Mouse (Mus musculus): ENCODE measurements around the gene Smyd3. TPM values are rescaled to one million over a fixed set of nuclear protein-coding genes. Genes with fewer than 3 reads are reported as not detected.

Gene Smyd3
- polyA plus RNA-seq, 1 experiment from 2014 or later = 5.8 TPM

DNA sequence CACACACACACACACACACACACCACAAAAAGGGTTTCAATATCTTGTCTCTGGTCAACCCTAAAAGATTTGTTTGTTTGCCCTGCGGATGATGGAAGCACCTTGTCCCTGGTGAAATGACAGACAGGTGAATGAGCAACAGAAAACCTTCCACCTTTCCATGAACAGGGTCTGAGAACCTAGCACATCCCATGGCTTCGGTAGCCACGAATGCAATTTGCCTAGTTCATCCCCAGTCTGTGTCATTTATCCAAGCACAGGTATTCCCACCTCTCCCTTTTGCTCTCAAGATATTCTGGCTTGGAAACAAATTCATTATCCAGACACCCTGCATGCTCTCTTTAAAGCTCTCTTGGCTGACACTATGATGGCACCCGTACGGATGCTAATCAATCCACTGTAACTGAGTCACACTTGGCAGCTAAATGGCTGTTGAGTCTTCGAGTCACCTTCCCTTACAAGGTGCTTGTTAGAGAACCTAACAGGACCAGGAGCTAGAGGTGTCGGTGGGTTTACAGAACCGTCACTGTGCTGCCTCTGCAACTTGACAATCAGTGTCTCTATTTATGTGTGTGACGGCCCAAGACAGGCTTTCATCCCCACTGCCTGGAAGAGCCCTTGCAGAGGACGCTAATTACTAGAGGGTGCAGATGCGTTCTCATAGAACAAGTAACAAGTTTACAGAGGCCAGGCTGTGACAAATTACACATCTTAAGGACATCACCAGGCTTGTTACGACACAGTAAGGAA lies 309.8 kb downstream of the Smyd3 start:
- no peak for TF ChIP-seq EP300 (IDR thresholded peaks at IDR 0.05)
- no peak for TF ChIP-seq CTCF (IDR thresholded peaks at IDR 0.05)
- Histone ChIP-seq H3K4me2 (replicated peaks; ENCODE audit: low read depth, low read length) (no peak overlapping the region), H3K27me3 (replicated peaks; ENCODE audit: insufficient read depth, low read length) (no peaks in the 10 kb centered on the region), H3K36me3 (ENCODE audit: insufficient read depth, low read length) (no peaks in the 10 kb centered on the region), H3K9ac (replicated peaks; ENCODE audit: low read depth) (no peak overlapping the region), H3K4me1 (ENCODE audit: insufficient read depth, low read depth, low read length) (no peaks in the 10 kb centered on the region; the same call in 1 of the 2 replicates), H3K9me3 (ENCODE audit: low read length) (no peaks in the 10 kb centered on the region), H3K4me3 (ENCODE audit: low read depth, low read length) (no peak overlapping the region), H3K27ac (ENCODE audit: low read length) (no peak overlapping the region)
- ATAC-seq (no peak), DNase-seq (ENCODE audit: low spot score) (no peak)
- WGBS = 74% methylated on average over 12 of the region's 12 CpGs

GRCm38 (mm10) chr1:179207180-179207741 lies 310.6 kb downstream of the Smyd3 start:
- Histone ChIP-seq H3K4me2 (replicated peaks; ENCODE audit: low read depth, low read length) (no peak overlapping the region), H3K27me3 (replicated peaks; ENCODE audit: insufficient read depth, low read length) (no peaks in the 10 kb centered on the region), H3K9ac (replicated peaks; ENCODE audit: low read depth) (no peak overlapping the region), H3K4me1 (ENCODE audit: insufficient read depth, low read depth, low read length) (no peaks in the 10 kb centered on the region; the same call in 1 of the 2 replicates), H3K4me3 (ENCODE audit: low read depth, low read length) (no peak overlapping the region), H3K9me3 (ENCODE audit: low read length) (no peaks in the 10 kb centered on the region), H3K27ac (ENCODE audit: low read length) (no peak overlapping the region), H3K36me3 (ENCODE audit: insufficient read depth, low read length) (no peaks in the 10 kb centered on the region)
- no peak for DNase-seq (ENCODE audit: low spot score)
- TF ChIP-seq CTCF (IDR thresholded peaks at IDR 0.05) (no peak), EP300 (IDR thresholded peaks at IDR 0.05) (no peak)
- ATAC-seq = no peak
- 69% methylated on average over 9 of the region's 9 CpGs for WGBS

- H3K4me2 ChIP-seq (replicated peaks; ENCODE audit: low read depth, low read length) = no peak overlapping the region
- 84% methylated on average over 9 of the region's 9 CpGs for WGBS
- H3K27ac ChIP-seq (ENCODE audit: low read length) = no peak overlapping the region
- DNase-seq (ENCODE audit: low spot score) (no peak), ATAC-seq (no peak)
- TF ChIP-seq CTCF (IDR thresholded peaks at IDR 0.05) (no peak), EP300 (IDR thresholded peaks at IDR 0.05) (no peak)
- no peak overlapping the region for H3K9ac ChIP-seq (replicated peaks; ENCODE audit: low read depth)
- H3K4me1 ChIP-seq (ENCODE audit: insufficient read depth, low read depth, low read length) = no peaks in the 10 kb centered on the region
- no peak overlapping the region for H3K4me3 ChIP-seq (ENCODE audit: low read depth, low read length)
- no peaks in the 10 kb centered on the region for H3K36me3 ChIP-seq (ENCODE audit: insufficient read depth, low read length)
- no peaks in the 10 kb centered on the region for H3K9me3 ChIP-seq (ENCODE audit: low read length)
- no peaks in the 10 kb centered on the region for H3K27me3 ChIP-seq (replicated peaks; ENCODE audit: insufficient read depth, low read length)
Observed at GRCm38 (mm10) chr1:179198517-179199200, 319.2 kb downstream of the Smyd3 start.

GRCm38 (mm10) chr1:179197821-179198516 lies 319.9 kb downstream of the Smyd3 start:
- ATAC-seq (no peak), DNase-seq (ENCODE audit: low spot score) (no peak)
- H3K4me2 ChIP-seq (replicated peaks; ENCODE audit: low read depth, low read length) = no peak overlapping the region
- no peak overlapping the region for H3K4me3 ChIP-seq (ENCODE audit: low read depth, low read length)
- H3K27me3 ChIP-seq (replicated peaks; ENCODE audit: insufficient read depth, low read length) = no peaks in the 10 kb centered on the region
- H3K4me1 ChIP-seq (ENCODE audit: insufficient read depth, low read depth, low read length) = no peaks in the 10 kb centered on the region
- H3K27ac ChIP-seq (ENCODE audit: low read length) = no peak overlapping the region
- no peaks in the 10 kb centered on the region for H3K9me3 ChIP-seq (ENCODE audit: low read length)
- no peak for TF ChIP-seq CTCF (IDR thresholded peaks at IDR 0.05)
- no peak overlapping the region for H3K9ac ChIP-seq (replicated peaks; ENCODE audit: low read depth)
- WGBS = 52% methylated on average over 11 of the region's 11 CpGs
- H3K36me3 ChIP-seq (ENCODE audit: insufficient read depth, low read length) = no peaks in the 10 kb centered on the region

- Histone ChIP-seq H3K4me2 (replicated peaks; ENCODE audit: low read depth, low read length) (no peak overlapping the region), H3K4me3 (ENCODE audit: low read depth, low read length) (no peak overlapping the region), H3K27ac (ENCODE audit: low read length) (no peak overlapping the region), H3K36me3 (ENCODE audit: insufficient read depth, low read length) (no peaks in the 10 kb centered on the region), H3K9ac (replicated peaks; ENCODE audit: low read depth) (no peak overlapping the region), H3K27me3 (replicated peaks; ENCODE audit: insufficient read depth, low read length) (no peaks in the 10 kb centered on the region), H3K4me1 (ENCODE audit: insufficient read depth, low read depth, low read length) (no peaks in the 10 kb centered on the region), H3K9me3 (ENCODE audit: low read length) (no peaks in the 10 kb centered on the region)
- WGBS = 72% methylated on average over 4 of the region's 4 CpGs
- TF ChIP-seq CTCF (IDR thresholded peaks at IDR 0.05) = no peak
- no peak for TF ChIP-seq EP300 (IDR thresholded peaks at IDR 0.05)
- ATAC-seq = no peak
- DNase-seq (ENCODE audit: low spot score) = no peak
Observed at GRCm38 (mm10) chr1:179197156-179197555, 320.7 kb downstream of the Smyd3 start.

DNA sequence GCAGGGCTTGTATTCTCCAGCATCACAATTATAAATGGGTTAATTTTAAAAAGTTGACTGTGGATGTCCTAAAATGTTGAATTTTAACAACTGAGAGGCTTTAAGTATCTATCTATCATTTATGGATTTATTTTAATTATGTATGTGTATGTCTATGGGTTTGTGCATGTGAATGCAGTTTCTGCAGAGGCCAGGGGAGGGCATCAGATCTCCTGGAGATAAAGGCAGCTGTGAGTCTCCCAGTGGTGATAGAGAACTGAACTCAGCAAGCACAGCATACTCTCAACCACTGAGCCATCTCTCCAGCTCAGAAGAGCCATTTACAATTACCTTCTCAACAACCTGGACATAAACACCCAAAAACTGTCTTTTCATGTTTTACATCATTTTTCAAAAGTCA lies 321.4 kb downstream of the Smyd3 start:
- no peaks in the 10 kb centered on the region for H3K36me3 ChIP-seq (ENCODE audit: insufficient read depth, low read length)
- ATAC-seq (no peak), DNase-seq (ENCODE audit: low spot score) (no peak)
- no peak overlapping the region for H3K27ac ChIP-seq (ENCODE audit: low read length)
- H3K4me2 ChIP-seq (replicated peaks; ENCODE audit: low read depth, low read length) = no peak overlapping the region
- no peak overlapping the region for H3K9ac ChIP-seq (replicated peaks; ENCODE audit: low read depth)
- no peaks in the 10 kb centered on the region for H3K4me1 ChIP-seq (ENCODE audit: insufficient read depth, low read depth, low read length)
- H3K27me3 ChIP-seq (replicated peaks; ENCODE audit: insufficient read depth, low read length) = no peaks in the 10 kb centered on the region
- H3K9me3 ChIP-seq (ENCODE audit: low read length) = no peaks in the 10 kb centered on the region
- peak; percentile 41 for TF ChIP-seq CTCF (IDR thresholded peaks at IDR 0.05)
- no peak for TF ChIP-seq EP300 (IDR thresholded peaks at IDR 0.05)
- H3K4me3 ChIP-seq (ENCODE audit: low read depth, low read length) = no peak overlapping the region
